Mouse (Mus musculus) thymus, postnatal 25 days (tissue): ENCODE data around the gene Cep112.
"Not testable (repeated sequence)": the region's sequence is repeated elsewhere in the genome, so short reads cannot be mapped to it uniquely, and the experiment has no call there.

Source experiments
- DNase-seq: peaks from one replicate; pipeline ENCODE4 v3.0.0; 2022

The Cep112 gene

DNA sequence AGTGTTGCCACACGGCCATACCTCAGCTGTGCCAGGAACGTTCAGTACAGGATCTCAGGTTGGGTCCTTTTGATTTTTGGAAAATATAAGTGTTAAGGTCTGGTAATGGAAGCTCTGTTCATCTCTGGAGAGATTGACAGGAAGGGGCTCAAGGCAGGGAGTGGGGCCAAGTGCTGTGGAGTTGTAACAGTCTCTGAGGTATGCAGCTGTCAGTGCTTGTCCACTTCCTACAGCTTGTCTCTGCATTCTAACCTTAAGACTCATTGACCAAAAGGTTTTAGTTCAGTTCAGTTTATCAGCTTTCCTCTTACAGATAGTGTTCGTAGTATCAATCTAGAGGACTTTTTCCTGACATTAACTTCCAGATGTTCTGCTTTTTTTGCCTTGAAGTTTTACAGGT is 384.6 kb downstream of the Cep112 start:
- DNase-seq: no peak

DNA sequence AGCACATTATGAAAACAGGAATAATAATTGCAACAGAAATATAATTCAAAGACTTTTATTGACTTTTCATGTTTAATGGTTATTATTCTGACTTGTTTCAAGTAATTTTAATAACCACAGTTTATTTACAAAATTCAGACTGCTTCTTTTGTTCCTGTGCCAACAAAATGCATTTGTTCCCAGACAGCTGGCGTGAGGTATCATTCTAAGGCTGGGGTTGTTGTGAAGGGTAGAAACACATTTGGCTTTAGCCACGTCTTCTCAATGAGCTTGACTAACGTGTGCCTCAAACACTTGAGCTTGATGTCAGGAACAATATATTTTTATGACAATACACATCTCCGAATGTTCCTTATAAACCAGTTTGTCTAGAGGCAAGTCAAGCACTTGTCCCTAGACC is 396.8 kb downstream of the Cep112 start:
- DNase-seq: no peak

DNA sequence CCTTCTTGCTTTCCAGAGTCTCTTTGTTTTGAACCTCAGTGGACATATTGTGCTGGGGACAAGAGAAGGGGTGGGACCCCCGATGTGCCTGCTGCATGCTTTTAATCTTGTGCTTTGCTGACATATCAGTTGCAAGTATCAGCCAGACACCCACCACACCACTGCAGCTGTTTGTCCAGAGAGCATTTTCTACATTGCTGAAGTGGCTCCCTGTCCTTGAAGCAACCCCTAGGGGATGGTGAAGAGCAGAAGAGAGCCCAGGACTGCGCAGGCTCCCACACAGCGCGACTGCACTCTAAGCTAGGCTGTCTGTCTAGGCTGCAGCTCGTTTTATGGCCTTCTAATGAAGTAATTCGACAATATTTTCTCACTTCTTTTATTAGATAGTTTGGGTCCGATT is 397.3 kb downstream of the Cep112 start:
- DNase-seq: no peak

DNA sequence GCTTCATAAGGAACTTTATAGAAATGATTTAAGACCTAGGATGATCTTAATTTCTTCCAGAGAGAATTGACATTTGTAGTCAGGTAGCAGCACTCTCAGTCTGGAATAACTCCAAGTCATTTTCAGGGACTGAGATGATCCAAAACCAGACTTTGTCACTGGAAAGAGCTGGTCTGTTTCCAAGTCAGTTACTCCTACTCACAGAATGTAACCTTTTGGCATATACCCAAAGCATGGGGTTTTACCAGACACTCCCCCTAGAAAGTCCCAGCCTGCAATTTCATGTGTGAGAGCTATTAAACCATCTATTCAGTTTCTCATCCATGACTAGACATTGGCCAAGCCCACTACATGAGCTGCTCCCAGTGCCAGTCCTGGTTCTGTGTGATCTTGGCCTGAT is 402.3 kb downstream of the Cep112 start:
- no peak for DNase-seq

DNA sequence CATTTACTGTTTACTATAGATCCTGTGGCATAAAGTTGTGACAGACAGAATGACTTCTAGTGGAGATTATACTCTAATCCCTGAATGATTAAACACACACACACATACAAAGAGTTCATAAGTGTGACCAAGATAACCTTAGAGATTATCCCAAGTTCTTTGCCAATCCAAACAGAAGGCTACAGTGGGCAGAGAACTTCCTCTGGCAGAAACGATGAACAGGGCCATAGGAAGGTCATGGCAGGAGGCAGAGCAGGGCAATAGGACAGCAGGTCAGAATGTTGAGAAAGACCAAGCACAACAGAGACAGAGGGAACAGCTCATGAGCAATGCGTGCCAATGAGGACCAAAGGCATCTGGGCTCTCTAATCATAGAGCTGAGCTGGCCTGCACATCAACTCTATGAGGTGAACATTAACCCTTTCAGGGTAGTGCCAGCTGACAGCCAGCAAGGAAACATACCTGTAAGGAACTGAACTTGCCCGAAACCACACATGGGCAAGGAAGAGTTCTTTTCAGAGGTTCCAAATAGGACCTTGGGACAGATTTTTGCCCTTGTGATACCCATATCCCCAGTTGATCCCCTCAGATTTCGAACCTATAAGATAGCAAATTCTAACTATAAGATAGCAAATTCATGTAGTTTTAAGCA is 403.5 kb downstream of the Cep112 start:
- DNase-seq: no peak

DNA sequence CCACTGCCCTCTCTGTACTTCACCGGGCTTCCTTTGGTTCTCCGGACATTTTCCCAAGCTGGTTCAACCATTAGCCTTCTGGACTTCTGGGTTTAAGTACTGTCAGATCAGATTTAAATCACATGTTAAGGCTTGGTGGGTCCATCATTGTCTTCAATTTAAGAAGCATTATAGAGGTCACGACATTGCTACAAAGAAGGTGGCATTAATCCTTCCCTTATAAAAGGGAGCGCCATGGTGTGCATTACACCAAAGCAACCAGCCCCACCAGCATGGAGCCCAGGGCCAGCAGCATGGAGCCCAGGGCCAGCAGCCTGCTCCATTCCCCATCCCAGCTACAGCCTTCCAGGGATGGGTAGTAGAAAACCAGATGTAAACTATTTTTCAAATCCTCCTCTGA is 411.7 kb downstream of the Cep112 start:
- DNase-seq: no peak

DNA sequence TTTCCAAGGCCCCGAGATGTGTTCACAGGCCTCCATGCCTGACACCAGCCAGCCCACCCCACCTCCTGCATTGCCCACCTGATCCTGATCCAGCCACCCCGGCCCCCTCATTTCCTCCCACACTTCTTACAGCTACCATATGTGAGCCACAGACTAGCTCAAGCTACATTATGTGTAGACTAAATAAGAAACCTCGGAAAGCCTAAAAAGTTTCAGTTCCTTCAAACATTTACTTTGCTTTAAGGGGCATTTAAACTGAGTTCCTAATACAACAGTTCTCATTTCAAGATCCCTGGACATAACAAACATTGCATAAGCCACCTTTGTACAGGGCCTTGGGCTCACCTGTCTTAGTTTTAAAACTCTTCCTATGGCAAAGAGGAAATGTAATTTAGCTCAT is 415.2 kb downstream of the Cep112 start:
- DNase-seq: no peak

DNA sequence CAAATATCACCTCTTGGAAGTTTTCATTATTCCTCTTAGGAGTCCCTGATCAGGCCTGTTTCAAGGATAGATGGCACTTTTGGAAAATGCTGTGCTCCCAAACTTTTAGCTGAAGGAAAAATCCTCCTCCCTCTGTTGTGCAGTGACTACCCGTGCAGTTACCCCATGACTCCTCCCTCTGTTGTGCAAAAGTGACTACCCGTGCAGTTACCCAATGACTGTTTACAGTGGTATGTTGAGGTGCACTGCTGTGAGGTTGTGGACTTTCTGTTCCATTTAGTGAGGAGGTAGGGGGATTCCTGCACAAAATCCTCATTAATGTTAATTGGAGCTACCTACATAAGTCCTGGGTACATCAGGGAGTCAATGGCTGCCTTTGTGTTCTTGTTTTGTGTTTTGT is 417.8 kb downstream of the Cep112 start:
- no peak for DNase-seq

DNA sequence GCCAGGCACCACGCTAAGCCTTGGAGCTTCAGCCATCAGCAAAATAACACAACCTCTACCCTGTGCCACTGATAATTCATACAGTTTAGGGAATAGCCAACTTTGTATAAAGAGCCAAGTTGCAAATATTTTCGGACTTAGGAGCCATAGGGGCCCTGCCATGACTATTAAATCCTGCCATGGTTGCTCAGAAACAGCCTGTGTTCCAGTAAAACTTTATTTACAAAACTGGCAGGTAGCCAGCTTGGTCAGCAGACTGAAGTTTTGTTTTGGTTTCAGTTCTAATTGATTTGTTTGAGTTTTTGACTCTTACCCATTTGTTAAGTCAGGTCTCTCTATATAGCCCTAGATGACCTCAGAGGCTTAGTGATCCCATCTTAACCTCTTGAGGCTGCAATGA is 421.0 kb downstream of the Cep112 start:
- no peak for DNase-seq

DNA sequence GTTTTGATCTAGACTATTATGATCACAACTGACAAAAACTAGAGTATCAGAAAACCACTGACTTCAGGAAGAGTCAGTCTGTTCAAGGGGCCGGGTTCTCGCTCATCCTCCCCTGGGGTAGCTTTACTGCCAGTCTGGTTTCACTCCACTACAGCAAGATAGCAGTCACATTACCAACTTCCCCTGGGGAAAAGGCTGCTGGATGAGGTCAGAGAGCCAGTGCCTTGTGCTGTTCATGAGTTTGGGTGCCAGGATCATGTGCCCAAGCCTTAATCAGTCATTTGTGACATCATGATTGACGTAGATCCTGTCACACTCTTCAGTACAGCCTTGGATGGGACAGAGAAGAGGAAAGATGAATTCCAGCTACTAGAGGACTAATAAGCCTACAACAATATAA is 421.5 kb downstream of the Cep112 start:
- no peak for DNase-seq

DNA sequence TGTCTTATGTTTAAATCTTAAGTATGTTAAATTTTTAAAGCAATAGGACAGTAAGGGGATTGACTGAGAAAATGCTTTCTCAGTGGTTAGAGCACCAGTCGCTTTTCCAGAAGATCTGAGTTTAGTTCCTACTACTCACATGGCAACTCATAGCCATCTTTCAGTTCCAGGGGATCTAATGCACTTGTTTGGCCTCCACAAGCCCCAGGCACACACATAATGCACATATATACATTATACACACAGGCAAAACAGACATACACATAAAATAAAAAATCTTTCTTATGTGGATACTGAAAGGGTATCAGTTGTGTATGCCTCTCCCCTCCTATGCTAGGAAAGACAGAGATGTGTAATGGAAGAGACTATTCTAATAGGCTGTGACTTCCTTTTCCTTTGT is 426.8 kb downstream of the Cep112 start:
- DNase-seq: no peak

DNA sequence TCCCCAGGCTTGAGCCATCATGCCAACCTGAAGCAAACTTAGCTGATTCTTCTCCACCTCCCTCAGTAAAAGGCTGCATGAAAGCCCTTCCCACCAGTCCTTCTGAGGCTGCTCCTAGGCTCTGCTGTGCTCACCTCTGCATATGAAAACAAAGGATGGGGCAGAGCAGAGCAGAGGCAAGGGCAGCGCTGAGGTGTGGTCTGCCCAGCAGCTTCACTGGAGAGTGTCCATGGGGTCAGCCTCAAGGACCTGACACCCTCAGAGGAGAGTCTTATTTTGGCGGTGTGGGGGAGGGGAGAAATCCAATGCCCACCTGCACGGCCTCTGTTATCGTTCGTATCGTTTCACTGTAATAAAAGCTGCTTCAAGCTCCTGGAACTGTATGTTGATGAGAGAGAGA is 432.3 kb downstream of the Cep112 start:
- no peak for DNase-seq

DNA sequence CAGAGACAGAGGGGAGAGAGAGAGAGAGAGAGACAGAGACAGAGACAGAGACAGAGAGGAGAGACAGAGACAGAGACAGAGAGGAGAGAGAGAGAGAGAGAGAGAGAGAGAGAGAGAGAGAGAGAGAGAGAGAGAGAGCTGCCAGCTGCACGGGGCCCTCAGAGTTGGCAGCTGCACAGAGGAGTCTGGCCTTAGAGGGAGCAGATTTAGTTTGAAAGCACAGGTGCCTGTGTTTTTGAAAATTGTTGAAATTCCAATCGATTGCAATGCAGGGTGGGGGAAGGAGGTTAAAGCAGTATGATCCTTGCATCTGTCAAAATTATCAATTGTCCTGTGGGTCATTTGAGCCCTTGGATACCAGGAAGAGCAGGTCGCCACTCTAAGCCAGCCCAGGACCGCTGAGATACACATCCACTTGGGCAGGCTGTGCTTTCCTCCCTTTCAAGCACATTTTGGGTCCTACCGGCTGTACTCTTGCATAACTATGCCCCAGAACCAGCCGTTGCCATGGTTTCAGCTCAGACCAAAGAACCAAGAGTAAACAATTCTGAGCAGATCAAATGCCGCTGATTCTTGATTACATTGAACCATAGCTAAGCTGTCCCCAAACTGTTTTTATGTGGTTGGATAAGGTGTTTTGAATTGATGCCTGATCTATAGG is 432.8 kb downstream of the Cep112 start:
- DNase-seq: no peak

DNA sequence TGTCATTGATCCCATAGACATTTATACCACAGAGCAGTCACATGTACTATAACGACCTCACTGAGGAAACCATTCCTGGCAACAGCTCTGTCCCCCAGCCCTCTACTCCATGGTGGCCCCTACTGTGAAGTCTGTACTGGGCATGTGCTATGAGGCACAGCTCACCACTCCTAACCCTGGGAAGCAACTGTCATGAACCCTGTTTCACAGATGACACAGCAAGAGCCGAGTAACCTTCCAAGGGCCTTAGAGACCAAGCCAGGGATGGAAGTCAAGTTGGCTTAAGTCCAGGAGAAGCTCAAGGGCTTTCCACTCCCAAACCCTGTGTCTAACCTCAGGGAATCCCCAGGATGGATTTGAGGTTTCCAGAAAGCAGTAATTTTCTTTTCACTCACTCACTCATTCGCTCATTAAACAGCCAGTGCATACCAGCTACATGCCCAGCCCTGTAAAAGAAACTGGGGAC is 433.4 kb downstream of the Cep112 start:
- no peak for DNase-seq

DNA sequence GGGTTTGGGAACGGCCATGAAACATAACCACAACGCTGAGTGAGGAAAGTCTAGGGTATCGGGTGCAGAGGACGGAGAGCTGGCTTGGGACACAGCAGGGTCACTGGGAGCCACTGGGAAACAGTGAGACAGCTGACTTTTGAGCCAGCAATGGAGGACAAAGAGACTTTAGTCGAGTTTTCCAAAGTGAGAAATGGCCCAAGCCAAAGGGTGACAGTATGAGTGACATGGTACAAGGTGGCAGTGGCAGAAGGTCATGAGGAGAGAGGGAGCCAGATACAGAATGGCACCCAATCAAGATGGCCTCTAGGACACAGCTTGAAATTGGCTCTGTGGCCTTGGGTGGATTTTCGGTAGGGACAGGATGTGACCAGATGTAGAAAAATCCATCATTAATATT is 433.9 kb downstream of the Cep112 start:
- DNase-seq: no peak

DNA sequence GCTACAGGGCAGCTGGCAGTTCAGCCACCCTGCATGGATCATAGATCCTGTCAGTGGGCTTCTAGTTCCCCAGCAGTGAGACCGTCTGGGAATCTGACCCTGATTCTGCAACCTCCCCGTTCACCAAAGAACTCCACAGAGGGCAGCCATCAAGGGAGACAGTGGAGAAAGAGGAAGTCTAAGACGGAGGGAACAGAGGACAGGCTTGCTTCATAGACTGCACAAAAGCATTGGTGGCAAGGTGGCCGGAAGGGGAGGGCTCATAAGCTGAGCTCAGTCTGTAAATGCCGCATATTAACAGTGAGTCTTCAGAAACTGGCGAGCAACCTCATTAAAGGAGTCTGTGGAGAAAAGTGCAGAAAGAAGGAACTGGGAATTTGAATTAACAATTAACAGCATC is 437.4 kb downstream of the Cep112 start:
- no peak for DNase-seq

DNA sequence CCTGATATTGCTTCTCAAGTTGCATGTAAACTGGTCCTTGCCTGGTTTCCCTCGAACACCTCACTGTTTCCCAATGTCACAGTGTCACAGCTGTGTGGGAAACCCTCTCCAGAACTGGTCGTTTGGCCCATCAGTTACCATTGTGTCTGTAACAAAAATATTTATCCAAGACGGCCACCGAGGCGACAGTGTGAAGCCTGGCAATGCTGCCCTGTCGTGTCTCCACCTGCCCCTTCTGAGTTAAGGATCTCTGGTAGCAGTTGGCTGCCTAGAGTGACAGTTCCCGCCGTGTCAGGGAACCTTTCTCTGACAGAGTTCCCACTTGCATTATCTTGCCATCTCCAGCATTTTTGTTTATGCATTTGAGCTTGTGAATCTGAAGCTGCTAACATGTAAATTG is 440.8 kb downstream of the Cep112 start:
- DNase-seq: no peak

DNA sequence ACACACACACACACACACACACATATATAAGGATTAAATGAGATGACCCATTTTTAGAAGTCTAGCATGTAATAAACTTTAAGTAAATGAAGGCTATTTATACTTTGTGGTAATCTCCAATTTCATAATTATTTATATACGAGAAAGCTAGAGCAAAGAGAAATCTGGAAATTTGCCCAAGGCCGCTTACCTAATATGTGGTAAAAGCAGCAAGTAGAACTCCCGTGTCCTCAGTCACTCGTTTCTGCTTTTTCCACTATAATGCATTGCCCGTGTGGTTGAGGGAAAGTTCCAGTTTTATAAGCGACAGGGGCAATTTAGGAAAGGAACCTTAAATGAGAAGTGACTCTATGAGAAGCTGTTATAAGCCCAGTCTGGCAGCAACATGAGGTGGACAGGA is 442.5 kb downstream of the Cep112 start:
- no peak for DNase-seq

DNA sequence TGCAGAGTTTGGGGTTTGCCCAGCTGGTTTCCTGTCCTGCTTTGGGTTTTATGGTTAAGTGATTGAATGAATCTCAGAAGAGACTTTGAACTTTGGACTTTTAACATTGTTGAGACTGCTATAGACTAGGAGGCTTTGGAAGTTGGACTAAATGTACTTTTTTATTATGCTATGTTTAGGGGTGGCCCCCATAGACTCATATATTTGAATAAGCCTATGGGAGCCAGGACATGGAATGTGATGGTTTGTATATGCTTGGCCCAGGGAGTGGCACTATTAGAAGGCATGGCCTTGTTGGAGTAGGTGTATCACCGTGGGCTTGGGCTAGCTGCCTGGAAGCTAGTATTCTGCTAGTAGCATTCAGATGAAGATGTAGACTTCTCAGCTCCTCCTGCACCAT is 446.3 kb downstream of the Cep112 start:
- not testable (repeated sequence) for DNase-seq

DNA sequence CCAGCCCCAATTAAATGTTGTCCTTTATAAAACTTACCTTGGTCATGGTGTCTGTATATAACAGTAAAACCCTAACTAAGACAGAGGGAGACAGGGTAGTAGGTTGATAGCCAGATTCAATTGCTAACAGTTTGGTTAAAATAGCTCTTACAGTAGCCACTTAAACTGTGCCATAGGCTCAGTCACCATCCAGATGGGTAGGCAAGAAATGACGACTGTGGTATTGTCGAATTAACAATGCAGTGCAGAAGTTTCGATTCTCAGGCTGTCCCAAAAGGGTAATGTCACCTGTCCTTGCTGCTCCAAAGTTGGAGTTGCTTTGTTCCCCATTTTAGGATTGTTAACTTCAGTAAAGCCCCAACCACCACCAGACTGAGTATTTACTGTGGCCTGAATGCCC is 446.8 kb downstream of the Cep112 start:
- no peak for DNase-seq

DNA sequence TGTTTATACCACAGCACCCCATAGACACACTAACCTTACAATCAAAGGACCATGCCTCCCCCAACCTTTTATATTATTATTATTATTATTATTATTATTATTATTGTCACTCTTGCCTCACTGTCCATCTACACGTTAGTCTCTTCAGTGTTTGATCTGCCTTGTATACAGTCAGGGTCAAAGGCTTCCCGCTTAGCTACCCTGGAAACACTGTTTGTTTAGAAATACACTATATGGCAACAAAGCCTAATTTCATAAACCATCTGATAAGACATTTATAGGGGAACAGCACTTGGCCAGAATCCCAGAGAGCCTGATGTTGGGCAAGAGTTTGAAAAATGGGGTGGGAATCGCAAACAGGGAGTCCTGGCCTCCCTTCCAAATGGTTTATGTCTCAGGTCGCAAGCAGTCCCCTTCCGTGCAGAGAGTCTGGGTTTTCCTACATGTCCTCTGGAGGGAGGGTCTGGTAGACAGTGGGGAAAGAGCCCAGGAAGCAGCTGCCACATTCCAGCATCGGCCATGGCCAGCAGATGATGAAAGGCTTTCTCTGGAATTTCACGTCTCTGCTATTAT is 451.7 kb downstream of the Cep112 start:
- DNase-seq: no peak

DNA sequence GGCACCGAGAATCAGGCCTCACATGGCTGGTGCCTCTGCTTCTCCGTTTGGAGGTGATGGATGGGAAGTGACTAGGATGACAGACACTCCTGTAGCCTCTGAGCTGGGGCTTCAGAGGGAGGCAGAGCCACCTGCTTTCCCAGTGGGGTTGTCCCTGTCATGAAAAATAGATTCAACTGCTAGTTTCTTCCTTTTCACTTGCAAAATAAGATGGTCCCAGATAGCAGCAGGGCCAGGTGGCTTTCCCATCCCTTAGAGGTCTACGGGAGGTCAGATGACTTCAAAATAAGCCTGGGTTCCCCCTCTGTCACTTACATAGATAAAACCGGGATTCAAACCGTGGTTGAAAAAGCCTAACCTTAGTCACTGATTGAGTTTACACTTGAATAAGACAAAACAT is 452.5 kb downstream of the Cep112 start:
- DNase-seq: no peak

DNA sequence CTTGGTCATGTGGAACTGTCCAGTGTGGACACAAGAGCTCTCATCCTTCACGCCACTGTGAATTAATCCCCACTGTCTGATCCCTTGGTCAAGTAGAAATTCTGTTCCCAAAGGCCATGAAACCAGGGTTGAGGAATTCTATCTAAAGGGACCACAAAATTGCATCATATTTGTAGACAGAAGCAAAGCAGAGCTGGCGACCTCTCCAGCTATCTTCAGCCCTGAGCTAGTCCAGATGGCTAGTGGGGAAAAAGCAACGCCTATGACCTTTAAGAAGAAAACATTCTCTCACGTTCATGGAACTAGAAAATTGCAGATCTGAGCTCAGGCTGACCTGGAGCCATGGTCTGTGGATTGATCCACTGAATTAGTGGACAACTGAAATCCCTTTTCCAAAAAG is 455.6 kb downstream of the Cep112 start:
- DNase-seq: no peak

DNA sequence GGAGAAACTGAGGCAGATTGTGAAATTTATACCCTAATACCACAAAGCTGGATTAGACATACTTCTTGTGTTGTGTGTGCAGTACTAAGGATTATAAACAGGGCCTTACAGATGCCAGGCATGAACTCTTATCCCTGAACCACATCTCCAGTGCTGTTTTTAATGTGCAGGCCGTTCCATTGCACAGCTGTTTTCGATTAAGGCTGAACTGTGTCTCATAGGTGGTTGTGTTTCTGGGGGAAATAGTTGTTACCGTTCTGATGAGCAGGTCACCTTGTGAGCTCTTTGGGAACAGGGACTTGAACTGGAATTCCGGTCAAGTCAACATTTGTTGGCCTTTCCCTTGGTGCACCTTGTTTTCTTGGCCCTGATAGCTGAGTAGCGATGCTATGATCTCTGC is 456.7 kb downstream of the Cep112 start:
- DNase-seq: no peak
